Mouse (Mus musculus): Measurements from ENCODE around the gene Irf7.

DNA sequence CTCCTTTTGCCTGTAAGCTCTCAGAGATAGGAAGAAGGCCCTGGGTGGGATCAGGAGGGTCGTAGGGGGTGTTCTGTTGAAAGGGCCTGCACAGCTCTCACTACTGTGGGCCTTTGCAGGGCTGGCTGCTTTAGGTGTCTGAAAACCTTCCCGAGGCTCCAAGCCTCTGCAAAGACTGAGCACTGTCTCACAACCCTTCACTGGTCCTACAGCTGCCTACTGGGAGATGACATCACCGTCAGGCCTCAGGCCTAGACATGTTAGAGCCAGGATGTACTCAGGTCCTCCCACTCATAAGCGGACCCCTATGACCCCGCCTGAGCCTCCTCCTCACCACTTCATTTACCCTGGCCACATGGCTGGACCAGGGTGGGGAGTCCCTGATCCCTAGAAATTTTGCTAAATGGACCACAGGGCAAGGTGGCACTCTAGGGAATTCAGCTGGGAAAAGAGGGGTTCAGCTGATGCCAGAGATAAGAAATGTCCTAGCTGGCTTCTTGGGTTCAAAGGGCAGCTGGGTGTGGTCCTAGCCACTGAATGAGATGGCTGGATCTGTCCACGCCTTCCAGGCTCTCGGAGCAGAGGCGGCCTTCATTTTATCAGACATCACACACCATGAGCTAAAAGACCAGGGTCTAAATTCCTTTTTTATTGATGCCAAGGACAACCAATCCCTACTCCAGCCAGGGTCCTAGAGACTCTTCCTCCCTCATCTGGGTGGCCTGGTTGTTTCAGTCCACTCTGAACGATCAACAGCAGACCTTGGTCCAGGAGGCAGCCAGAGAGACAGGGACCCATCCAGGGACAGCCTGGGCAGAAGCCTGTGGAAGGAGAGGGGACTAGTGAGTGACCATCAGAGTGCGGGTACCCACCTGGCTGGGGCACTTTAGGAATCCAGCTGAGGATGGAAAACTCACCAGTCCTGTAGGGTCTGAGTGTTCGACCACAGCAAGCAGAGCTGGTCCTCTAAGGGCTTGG lies 11.7 kb upstream of the Irf7 start:
- TF ChIP-seq CTCF (IDR thresholded peaks at IDR 0.05; ENCODE audit: low read depth) (no peak), EP300 (IDR thresholded peaks at IDR 0.05; ENCODE audit: low read depth) (no peak)

Measured in heart, postnatal 0 days (tissue).